14 mouse cellular contexts compared by ENCODE assay signal in the genomic region with DNA sequence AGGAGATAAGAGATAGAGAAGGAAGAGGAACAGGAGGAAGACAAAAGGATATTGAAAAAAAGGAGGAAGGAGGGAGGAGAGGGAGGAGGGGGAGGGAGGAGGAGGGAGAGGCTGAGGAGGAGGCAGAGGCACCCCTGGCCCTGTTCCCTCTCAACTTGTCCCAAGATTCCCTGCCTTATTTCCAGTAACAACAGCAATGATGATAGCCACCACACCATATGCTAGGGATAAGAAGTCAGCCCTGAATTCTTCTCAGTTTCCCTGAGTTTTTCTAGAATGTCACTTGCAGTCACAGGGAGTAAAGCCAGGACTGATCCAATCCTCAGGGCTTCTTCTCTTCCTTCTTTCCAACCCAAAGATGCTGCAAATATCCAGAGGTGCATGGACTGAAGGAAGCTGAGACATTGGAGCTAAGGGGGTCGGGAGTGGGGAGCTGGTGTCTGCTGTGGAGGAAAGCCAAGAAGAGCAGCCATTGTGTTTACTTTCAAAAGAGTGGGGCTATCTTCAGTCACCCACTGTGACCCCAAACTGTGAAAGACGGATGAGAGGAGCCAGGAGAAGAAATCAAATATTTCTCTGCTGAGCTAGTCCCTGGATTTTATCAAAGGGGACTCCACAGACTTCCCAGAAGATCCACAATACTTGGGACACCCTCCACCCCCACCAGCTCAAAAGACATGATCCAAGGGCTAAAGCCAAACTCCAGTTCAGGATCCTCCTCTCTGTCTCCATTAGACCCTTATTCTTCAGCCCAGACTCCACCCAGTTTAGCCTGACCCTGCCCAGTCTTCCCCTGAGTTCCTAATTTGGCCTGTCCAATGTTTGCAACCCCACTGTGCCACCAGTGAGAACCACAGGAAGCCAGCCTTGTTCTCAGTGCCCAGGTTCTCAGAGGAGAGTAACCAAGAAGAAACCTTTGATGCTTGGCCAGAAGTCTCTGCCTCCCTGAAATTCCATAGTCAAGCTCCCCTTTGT.
"Had no signal": no experiment of that assay in that cellular context is flagged by ENCODE, and none has a peak within 500 bp of the region (broad histone marks: within the 10 kb centered on the region; RNA-seq: fewer than 3 reads in every experiment).

No protein-coding gene starts in this region.

- H3K9ac ChIP-seq: limb, embryonic 13.5 days; liver, embryonic 15.5 days; midbrain, embryonic 12.5 days; neural tube, embryonic 13.5 days; stomach, embryonic 15.5 days had no signal

- H3K27me3 ChIP-seq: limb, embryonic 13.5 days; liver, embryonic 15.5 days; midbrain, embryonic 12.5 days; neural tube, embryonic 13.5 days; stomach, embryonic 15.5 days had no signal

- ATAC-seq: midbrain, embryonic 16.5 days had no signal

- H3K9me3 ChIP-seq: limb, embryonic 13.5 days; liver, embryonic 15.5 days; midbrain, embryonic 12.5 days; neural tube, embryonic 13.5 days; stomach, embryonic 15.5 days had no signal

- H3K4me2 ChIP-seq: limb, embryonic 13.5 days; liver, embryonic 11.5 days; liver, embryonic 15.5 days; midbrain, embryonic 12.5 days; neural tube, embryonic 13.5 days; stomach, embryonic 15.5 days had no signal

- H3K27ac ChIP-seq: limb, embryonic 13.5 days; liver, embryonic 15.5 days; midbrain, embryonic 12.5 days; neural tube, embryonic 13.5 days; stomach, embryonic 15.5 days had no signal

- H3K4me1 ChIP-seq: limb, embryonic 13.5 days; liver, embryonic 15.5 days; midbrain, embryonic 12.5 days; neural tube, embryonic 13.5 days had no signal

- DNase-seq: kidney, adult 11 months; kidney, postnatal 10 days; left cerebral cortex, postnatal 4 days; retina, postnatal 1 day; right cerebral cortex, postnatal 4 days; thymus, adult 2 months; thymus, postnatal 25 days had no signal

- H3K36me3 ChIP-seq: limb, embryonic 13.5 days; liver, embryonic 15.5 days; midbrain, embryonic 12.5 days; neural tube, embryonic 13.5 days; stomach, embryonic 15.5 days had no signal

- H3K4me3 ChIP-seq: limb, embryonic 13.5 days; liver, embryonic 15.5 days; midbrain, embryonic 12.5 days; neural tube, embryonic 13.5 days; stomach, embryonic 15.5 days had no signal
